Mouse (Mus musculus): ENCODE results near the gene Pdzrn4. TPM values are rescaled to one million over a fixed set of nuclear protein-coding genes. Genes with fewer than 3 reads are reported as not detected.

Pdzrn4 gene
- total RNA-seq, 2 experiments from 2014 or later: 0.39 to 0.64 TPM

DNA sequence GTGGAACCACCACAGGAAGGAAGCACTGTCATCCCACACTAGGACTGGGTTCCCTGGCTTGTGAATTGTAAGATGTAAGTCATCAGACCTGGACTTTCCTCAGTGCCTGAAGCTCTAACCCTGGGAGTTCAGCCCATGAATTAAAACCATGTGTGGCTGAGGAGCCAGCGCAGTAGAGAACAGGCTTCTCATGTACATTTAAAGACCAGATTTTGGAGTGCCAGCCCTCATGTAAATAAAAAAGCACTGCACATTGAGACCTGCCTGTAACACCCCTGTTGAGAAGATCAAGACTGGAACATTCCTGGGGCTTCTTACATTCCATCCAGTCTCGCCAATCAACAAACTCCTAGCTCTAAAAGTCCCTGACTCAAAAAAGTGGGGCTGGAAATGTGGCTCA, 342.0 kb downstream of the Pdzrn4 start:
- intact Hi-C loops (cut with DNase I): no loop called here
- TF ChIP-seq CTCF (IDR thresholded peaks at IDR 0.05): no peak
- DNase-seq: no peak
- H3K4me3 ChIP-seq: no peak overlapping the region
- H3K27ac ChIP-seq: no peak overlapping the region

DNA sequence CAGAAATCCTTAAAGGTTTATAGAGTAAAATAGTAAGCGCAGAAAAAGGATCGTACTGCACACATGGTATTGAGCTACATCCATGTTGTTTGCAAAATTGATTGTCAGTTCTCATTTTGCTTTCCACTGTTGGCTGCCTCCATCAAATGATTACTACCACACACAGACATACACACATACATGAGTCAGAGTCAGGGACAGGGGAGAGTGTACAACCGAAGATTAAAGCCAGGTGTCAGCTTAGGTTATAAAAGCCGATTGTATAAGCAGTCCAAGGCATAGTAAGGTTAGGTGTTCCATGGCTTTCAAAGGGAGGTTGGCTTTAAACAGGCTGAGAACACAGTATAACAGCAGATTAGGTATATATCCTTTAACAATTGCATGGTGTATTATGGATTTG, 343.2 kb downstream of the Pdzrn4 start:
- TF ChIP-seq CTCF (IDR thresholded peaks at IDR 0.05): no peak
- no peak for DNase-seq

DNA sequence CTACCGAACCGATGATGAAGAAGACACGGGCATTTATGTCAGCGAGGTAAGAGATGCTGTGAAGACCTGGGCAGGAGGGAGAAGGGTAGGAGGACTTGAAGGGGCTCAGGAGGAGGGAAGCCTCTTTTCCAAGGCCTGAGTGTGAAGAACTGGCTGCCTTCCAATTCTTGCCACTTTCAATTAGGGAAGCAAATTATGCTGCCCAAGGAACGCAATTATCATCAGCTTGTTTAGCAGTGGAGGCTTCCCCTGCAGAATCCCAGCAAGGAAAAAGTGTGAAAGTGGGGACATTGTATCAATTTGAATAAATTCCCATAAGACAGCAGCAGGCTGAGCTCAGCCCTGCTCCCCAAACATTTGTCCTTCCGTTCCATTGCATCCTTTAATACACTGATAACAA, 346.9 kb downstream of the Pdzrn4 start:
- intact Hi-C loops (cut with DNase I): no loop called here
- DNase-seq: no peak
- Histone ChIP-seq H3K27ac (no peak overlapping the region), H3K4me3 (no peak overlapping the region)
- TF ChIP-seq CTCF (IDR thresholded peaks at IDR 0.05): no peak

More for the DNA sequence above, 343.2 kb downstream of the Pdzrn4 start:
- no peak overlapping the region for H3K4me3 ChIP-seq
- intact Hi-C loops (cut with DNase I): no loop called here
- H3K27ac ChIP-seq: no peak overlapping the region

DNA sequence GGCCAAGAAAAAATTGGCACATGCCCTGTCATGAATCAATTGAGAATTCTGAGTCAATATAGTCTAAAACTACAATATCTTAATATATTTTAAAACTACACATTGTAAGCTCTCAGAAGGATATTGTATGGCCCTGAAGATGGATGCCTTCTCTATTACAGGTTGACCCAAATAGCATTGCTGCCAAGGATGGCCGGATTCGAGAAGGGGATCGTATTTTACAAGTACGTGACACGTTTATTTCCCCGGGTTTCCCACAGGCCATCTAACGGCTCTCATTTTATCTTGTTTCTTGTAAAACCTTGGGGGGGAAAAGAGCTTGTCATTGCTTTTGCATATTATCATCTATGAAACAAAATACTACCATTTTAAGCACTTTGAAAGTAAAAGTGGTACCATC, 349.4 kb downstream of the Pdzrn4 start:
- peak overlapping the region; percentile 33; the same call in 1 of the 2 replicates for H3K4me3 ChIP-seq
- intact Hi-C loops (cut with DNase I): no loop called here
- TF ChIP-seq CTCF (IDR thresholded peaks at IDR 0.05): no peak
- peak; percentile 51 for DNase-seq
- peak overlapping the region; percentile 72 for H3K27ac ChIP-seq

DNA sequence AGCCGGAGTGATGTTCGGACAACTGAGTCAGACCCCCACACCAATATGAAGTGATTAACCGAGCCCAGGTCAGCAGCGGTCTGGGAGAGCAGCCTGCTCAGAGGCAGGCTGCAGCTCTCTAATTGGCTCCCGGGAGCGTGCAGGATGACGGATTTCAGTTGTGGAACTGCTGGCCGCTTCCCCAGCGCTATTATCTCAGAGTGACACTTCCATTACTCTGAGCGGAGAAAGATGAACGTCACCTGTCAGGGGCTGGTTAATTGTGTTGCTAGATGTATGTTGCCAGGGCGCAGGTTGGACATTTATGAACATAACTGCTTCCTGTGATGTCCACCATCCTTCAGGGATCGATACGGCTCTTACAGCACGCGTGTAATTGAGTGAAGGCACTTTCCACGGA, 355.5 kb downstream of the Pdzrn4 start:
- intact Hi-C loops (cut with DNase I): no loop called here

DNA sequence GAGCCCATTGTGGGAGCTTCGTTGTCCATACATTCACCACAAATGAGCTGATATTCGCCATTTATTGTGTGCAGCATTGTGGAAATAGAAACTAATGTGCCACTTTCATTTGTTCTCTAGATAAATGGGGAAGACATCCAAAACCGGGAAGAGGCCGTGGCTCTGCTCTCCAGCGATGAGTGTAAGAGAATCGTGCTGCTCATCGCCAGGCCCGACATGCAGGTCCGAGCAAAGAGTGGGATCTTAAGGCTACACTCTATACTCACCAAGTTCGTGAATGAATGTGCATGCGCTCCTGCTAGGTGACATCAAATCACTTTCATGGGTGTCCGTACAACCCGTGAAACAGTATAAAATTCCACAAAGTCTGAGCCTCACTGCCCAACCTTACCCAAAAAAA, 355.9 kb downstream of the Pdzrn4 start:
- no peak for DNase-seq
- H3K4me3 ChIP-seq: no peak overlapping the region
- no peak overlapping the region for H3K27ac ChIP-seq
- no peak for TF ChIP-seq CTCF (IDR thresholded peaks at IDR 0.05)
- intact Hi-C loops (cut with DNase I): no loop called here

More for the DNA sequence above, 355.5 kb downstream of the Pdzrn4 start:
- Histone ChIP-seq H3K4me3 (no peak overlapping the region), H3K27ac (no peak overlapping the region)
- DNase-seq: no peak
- no peak for TF ChIP-seq CTCF (IDR thresholded peaks at IDR 0.05)

DNA sequence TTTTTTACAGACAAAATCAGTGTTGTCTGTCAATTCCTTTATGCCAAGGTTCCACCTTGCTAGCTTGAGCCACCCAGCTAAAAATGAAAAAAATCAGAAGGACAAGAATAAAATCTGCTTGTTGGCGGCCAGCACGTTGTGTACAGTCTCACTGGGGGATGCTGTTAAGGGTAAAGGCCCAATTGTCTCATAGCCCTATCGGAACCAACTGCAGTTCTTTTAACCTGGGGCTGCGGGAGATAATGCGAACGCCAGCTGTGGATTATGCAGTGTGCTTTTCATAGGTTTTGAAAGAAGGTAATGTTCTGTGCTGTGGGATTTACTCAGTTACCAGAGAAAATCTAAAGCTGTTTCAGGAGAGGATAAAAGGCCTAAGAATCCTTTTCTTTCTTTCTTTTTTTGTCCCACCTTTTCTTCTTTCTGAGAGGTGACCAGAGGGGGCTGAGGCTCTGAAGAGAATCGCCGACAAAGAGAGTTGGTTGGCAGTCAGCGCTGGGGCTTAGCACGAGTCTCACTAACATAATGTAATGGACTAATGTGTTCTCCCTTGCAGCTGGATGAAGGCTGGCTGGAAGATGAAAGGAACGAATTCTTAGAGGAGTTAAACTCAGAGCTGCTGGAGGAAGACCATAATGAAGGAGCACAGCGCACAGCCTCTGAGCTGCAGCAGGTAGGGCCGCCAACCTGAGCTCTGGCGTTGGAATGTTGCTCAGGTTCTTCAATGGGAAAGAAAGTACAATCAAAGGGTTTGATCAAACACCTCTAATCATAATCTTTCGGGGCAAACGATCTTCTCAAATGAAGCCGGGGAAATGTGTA, 360.6 kb downstream of the Pdzrn4 start:
- no peak for TF ChIP-seq CTCF (IDR thresholded peaks at IDR 0.05)
- H3K4me3 ChIP-seq: no peak overlapping the region
- no peak for DNase-seq
- intact Hi-C loops (cut with DNase I): no loop called here
- no peak overlapping the region for H3K27ac ChIP-seq

DNA sequence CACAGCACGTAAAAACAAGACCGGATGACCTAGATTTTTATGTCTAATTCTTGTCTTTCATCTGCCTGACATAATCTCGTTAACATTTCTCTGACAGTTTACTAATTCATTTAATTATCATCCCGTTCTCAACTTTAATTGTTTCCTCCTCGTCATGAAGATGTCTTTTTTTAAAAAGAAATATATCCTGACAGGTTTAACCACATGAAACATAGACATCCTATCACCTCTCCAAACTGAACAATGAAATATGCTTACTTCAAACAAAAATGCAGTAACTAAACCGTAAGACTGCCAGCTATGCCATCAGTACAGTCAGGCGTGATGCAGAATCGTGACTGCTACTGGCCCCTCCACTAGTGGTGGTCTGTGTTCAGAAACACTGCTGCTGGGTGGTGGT, 362.3 kb downstream of the Pdzrn4 start:
- no peak for TF ChIP-seq CTCF (IDR thresholded peaks at IDR 0.05)
- Histone ChIP-seq H3K27ac (no peak overlapping the region), H3K4me3 (no peak overlapping the region)
- DNase-seq: no peak
- intact Hi-C loops (cut with DNase I): no loop called here

DNA sequence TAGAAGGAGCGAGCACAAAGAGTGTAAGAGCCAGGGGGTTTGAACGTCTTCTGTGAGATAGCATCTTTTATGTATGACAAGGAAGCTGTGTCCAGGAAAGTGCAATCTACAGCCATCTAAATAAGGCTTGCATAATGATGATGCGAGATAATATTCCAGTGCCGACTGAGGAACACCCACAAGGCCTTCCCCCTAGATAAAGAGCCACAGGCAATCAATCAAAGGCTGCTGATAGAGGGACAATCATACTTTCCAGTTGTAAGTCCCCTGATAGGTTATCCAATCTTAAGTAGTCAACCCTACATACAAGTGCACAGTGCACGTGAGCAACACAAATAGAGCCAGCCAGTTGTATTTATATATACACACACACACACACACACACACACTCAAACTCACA, 366.6 kb downstream of the Pdzrn4 start:
- no peak for DNase-seq
- Histone ChIP-seq H3K27ac (no peak overlapping the region), H3K4me3 (no peak overlapping the region)
- intact Hi-C loops (cut with DNase I): no loop called here
- no peak for TF ChIP-seq CTCF (IDR thresholded peaks at IDR 0.05)

DNA sequence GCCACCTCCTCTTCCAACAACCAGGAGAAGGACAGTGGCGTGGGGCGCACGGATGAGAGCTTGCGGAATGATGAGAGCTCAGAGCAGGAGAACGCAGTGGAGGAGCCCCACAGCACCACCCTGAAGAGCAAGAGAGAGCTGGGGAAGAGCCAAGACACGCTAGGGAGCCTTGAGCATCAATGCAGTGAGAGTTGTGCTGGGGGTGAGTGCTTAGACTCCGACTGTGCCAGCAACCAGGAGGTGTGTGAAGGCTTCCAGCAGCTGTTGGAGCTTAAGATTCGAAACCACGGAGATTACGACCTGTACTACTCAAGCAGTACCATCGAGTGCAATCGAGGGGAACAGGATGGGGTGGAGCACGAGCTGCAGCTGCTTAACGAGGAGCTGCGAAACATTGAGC, 372.9 kb downstream of the Pdzrn4 start:
- DNase-seq: no peak
- TF ChIP-seq CTCF (IDR thresholded peaks at IDR 0.05): no peak
- intact Hi-C loops (cut with DNase I): no loop called here
- no peak overlapping the region for H3K27ac ChIP-seq
- no peak overlapping the region for H3K4me3 ChIP-seq

DNA sequence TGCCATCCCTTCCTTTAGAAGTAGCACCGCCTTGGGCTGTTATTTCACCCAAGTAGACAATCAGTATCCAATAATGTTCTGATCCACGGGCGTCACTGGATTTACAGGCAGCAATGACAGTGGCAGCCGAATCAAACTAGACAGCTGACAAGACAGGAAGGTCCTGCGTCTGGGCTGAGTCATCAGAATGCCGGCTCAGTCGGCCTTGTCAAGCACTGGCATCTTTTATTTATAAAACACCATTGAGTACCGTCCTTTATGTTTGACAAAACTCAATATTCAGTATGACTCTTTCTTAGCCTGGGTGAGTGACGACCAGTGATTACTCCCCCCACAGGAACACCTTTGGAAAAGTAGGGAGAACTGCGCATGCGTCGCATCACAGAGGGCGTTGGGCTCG, 391.4 kb downstream of the Pdzrn4 start:
- no peak overlapping the region for H3K27ac ChIP-seq
- no peak for TF ChIP-seq CTCF (IDR thresholded peaks at IDR 0.05)
- DNase-seq: no peak
- no peak overlapping the region for H3K4me3 ChIP-seq
- intact Hi-C loops (cut with DNase I): no loop called here

DNA sequence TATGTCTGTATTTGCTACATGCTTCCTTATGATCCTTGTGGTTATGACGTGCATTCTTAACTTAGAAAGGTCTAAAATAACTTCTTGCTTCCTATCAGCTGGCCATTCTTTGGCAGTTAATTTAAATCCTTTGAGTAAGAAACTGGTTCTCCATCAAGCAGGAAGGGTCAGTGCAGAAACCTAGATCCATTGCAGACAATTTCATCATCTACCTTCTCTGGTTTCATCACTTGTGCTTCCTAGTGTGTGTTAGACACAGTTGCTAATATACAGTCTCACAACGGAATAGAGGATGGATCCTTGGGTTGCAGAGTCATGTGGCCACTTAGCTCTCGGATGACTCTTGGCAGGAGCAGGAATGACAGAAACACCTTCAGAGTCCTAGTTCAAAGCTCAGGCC, 397.6 kb downstream of the Pdzrn4 start:
- intact Hi-C loops (cut with DNase I): no loop called here
- Histone ChIP-seq H3K27ac (no peak overlapping the region), H3K4me3 (no peak overlapping the region)
- TF ChIP-seq CTCF (IDR thresholded peaks at IDR 0.05): no peak
- no peak for DNase-seq

DNA sequence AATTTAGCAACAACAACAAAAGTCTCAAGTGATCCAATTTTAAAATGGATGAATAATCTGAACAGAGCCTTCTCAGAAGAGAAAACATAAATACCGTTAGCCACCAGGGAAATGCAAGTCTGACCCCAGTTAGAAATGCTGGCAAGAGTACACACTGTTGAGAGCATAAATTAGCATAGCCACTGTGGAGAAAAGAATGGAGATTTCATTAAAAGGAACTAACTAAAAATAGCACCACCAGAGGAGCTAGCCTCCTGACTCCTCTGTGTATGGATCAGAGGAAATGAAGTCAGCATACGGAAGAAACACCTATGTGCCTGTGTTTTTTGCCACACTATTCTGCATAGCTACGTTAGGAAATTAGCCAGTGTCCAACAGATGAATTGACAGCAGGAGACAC, 409.3 kb downstream of the Pdzrn4 start:
- Histone ChIP-seq H3K4me3 (no peak overlapping the region), H3K27ac (no peak overlapping the region)
- no peak for DNase-seq
- no peak for TF ChIP-seq CTCF (IDR thresholded peaks at IDR 0.05)
- intact Hi-C loops (cut with DNase I): no loop called here

DNA sequence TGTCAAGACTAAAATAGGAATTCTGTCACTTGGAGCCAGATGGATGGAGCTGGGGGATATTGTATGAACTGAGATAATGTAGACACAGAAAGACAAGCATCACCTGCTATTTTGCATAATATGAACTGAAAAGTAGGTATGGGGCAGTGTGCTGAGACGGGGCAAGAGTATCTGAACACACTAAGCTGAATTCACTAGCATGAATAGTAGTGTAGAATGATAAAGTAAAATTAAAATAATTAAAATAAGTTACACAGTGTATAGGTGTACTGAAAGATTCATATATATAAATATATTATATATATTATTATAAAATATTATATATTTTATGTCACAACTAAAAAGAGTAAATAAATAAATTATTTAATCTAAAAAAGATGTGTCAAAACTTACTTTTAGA, 409.7 kb downstream of the Pdzrn4 start:
- Histone ChIP-seq H3K4me3 (no peak overlapping the region), H3K27ac (no peak overlapping the region)
- TF ChIP-seq CTCF (IDR thresholded peaks at IDR 0.05): no peak
- DNase-seq: no peak
- intact Hi-C loops (cut with DNase I): no loop called here

Data from gastrocnemius, adult 2 months (tissue).